8 mouse cellular contexts compared by ENCODE assay signal in genomic region chr19:28530846-28531245, GRCm38 (mm10).
DNase-seq lines count a peak whose midpoint lies in the region; ATAC-seq and TF ChIP-seq lines count a peak whose summit lies in the region.

No protein-coding gene starts in this region.

- H3K9me3 ChIP-seq in ES-Bruce4 (replicated peaks; ENCODE audit: control insufficient read depth, insufficient read depth, low read length, poor library complexity, severe bottlenecking): no peaks in the 10 kb centered on the region
- H3K9me3 ChIP-seq in forebrain, embryonic 14.5 days (replicated peaks; ENCODE audit: control insufficient read depth, low read length): no peaks in the 10 kb centered on the region

- H3K4me3 ChIP-seq in ES-Bruce4 (ENCODE audit: low read depth, low read length): no peak overlapping the region
- H3K4me3 ChIP-seq in forebrain, embryonic 14.5 days (ENCODE audit: low read depth, low read length): no peak overlapping the region

- no peaks in the 10 kb centered on the region for H3K36me3 ChIP-seq in ES-Bruce4 (ENCODE audit: control insufficient read depth, insufficient read depth, low read length, poor library complexity, severe bottlenecking)
- no peaks in the 10 kb centered on the region for H3K36me3 ChIP-seq in forebrain, embryonic 14.5 days (ENCODE audit: control insufficient read depth, insufficient read depth, low read length)

- peak; percentile 75 for TF ChIP-seq CTCF in ES-Bruce4 (IDR thresholded peaks at IDR 0.05; ENCODE audit: low read depth, low read length)

- H3K27ac ChIP-seq in ES-Bruce4 (ENCODE audit: insufficient read depth, low read length): no peak overlapping the region
- no peak overlapping the region for H3K27ac ChIP-seq in forebrain, embryonic 14.5 days (ENCODE audit: low read depth, low read length)

- no peaks in the 10 kb centered on the region for H3K4me1 ChIP-seq in ES-Bruce4 (ENCODE audit: control insufficient read depth, insufficient read depth, low read length)
- no peaks in the 10 kb centered on the region for H3K4me1 ChIP-seq in forebrain, embryonic 14.5 days (ENCODE audit: control insufficient read depth, insufficient read depth, low read length)

- no peak overlapping the region for H3K4me2 ChIP-seq in forebrain, embryonic 14.5 days (ENCODE audit: low read length)

- no peak for ATAC-seq in forebrain, embryonic 14.5 days

- no peak overlapping the region for H3K9ac ChIP-seq in ES-Bruce4 (ENCODE audit: low read depth, poor library complexity, severe bottlenecking)
- H3K9ac ChIP-seq in forebrain, embryonic 14.5 days (ENCODE audit: low read length): no peak overlapping the region

- no peak for TF ChIP-seq EP300 in ES-Bruce4 (IDR thresholded peaks at IDR 0.05; ENCODE audit: insufficient read depth, low read depth, low read length)

- 80% methylated on average over 10 of the region's 10 CpGs for WGBS in forebrain, embryonic 14.5 days

- TF ChIP-seq POLR2A in ES-Bruce4 (IDR thresholded peaks at IDR 0.05; ENCODE audit: insufficient read depth, low read length): no peak

- peak; percentile 55 for DNase-seq in kidney, postnatal 10 days
- no peak for DNase-seq in kidney, postnatal 14 days
- peak; percentile 34 for DNase-seq in adrenal gland, adult 2 months
- DNase-seq in gastrocnemius, postnatal 4 days (ENCODE audit: low spot score in 2 of 2): peak; percentile 18 to 46
- DNase-seq in mesoderm, embryonic 11.5 days (ENCODE audit: low read depth, low spot score): peak; percentile 30
- no peak for DNase-seq in frontal cortex, postnatal 10 days (ENCODE audit: low spot score in 2 of 2)
- no peak for DNase-seq in forebrain, embryonic 14.5 days (ENCODE audit: low spot score)

- no peaks in the 10 kb centered on the region for H3K27me3 ChIP-seq in ES-Bruce4 (ENCODE audit: control insufficient read depth, insufficient read depth, low read length, poor library complexity, severe bottlenecking)
- no peaks in the 10 kb centered on the region for H3K27me3 ChIP-seq in forebrain, embryonic 14.5 days (replicated peaks; ENCODE audit: control insufficient read depth, insufficient read depth, low read length)

Comparison
In these comparisons a context has a peak if more than half of its experiments do, and no peak if none do; other contexts are left out.
1. DNase-seq: peak in kidney, postnatal 10 days (single experiment), adrenal gland, adult 2 months (single experiment), gastrocnemius, postnatal 4 days (2 of 2) and mesoderm, embryonic 11.5 days (single experiment); none in kidney, postnatal 14 days (single experiment), frontal cortex, postnatal 10 days (0 of 2) and forebrain, embryonic 14.5 days (single experiment).